Mouse (Mus musculus): ENCODE data around the gene Gpr88. TPM values are rescaled to one million over a fixed set of nuclear protein-coding genes. Genes with fewer than 3 reads are reported as not detected.

The Gpr88 gene
- polyA plus RNA-seq, 1 experiment from 2014 or later = 1.6 TPM

- 67% methylated on average over 8 of the region's 8 CpGs for WGBS
- H3K27me3 ChIP-seq (ENCODE audit: insufficient read depth, low read length) = no peaks in the 10 kb centered on the region
- no peaks in the 10 kb centered on the region for H3K36me3 ChIP-seq (ENCODE audit: insufficient read depth, low read length)
- no peak overlapping the region for H3K4me2 ChIP-seq (replicated peaks; ENCODE audit: low read depth, low read length)
- no peak overlapping the region for H3K4me3 ChIP-seq (ENCODE audit: low read length)
- no peak for ATAC-seq (ENCODE audit: low FRiP score, low TSS enrichment)
- peaks cover 30% of the 10 kb centered on the region for H3K4me1 ChIP-seq (ENCODE audit: insufficient read depth, low read length)
- no peaks in the 10 kb centered on the region for H3K9me3 ChIP-seq (ENCODE audit: low read length)
- no peak overlapping the region for H3K9ac ChIP-seq (replicated peaks; ENCODE audit: low read length)
- H3K27ac ChIP-seq (ENCODE audit: low read length) = no peak overlapping the region; the same call in 1 of the 2 replicates
Observed at GRCm38 (mm10) chr3:116206306-116206834, 46.9 kb downstream of the Gpr88 start.

- Histone ChIP-seq H3K4me2 (replicated peaks; ENCODE audit: low read depth, low read length) (0 out of 2 replicates have a peak overlapping the region, but pooled peaks have one; percentile 8), H3K9ac (replicated peaks; ENCODE audit: low read length) (no peak overlapping the region), H3K4me3 (ENCODE audit: low read length) (no peak overlapping the region), H3K4me1 (ENCODE audit: insufficient read depth, low read length) (peaks cover 23% of the 10 kb centered on the region), H3K36me3 (ENCODE audit: insufficient read depth, low read length) (no peaks in the 10 kb centered on the region), H3K9me3 (ENCODE audit: low read length) (no peaks in the 10 kb centered on the region), H3K27ac (ENCODE audit: low read length) (peak overlapping the region; percentile 87), H3K27me3 (ENCODE audit: insufficient read depth, low read length) (no peaks in the 10 kb centered on the region)
- WGBS = 59% methylated on average over 13 of the region's 13 CpGs
- ATAC-seq (ENCODE audit: low FRiP score, low TSS enrichment) = 0 out of 2 replicates have a peak, but pooled peaks have one; percentile 42
Observed at GRCm38 (mm10) chr3:116205346-116206219, 47.7 kb downstream of the Gpr88 start.

- Histone ChIP-seq H3K27me3 (ENCODE audit: insufficient read depth, low read length) (no peaks in the 10 kb centered on the region), H3K9me3 (ENCODE audit: low read length) (no peaks in the 10 kb centered on the region), H3K27ac (ENCODE audit: low read length) (peak overlapping the region; percentile 87), H3K4me2 (replicated peaks; ENCODE audit: low read depth, low read length) (peak overlapping the region; percentile 6; the same call in 1 of the 2 replicates), H3K9ac (replicated peaks; ENCODE audit: low read length) (no peak overlapping the region), H3K36me3 (ENCODE audit: insufficient read depth, low read length) (no peaks in the 10 kb centered on the region), H3K4me1 (ENCODE audit: insufficient read depth, low read length) (peaks cover 25% of the 10 kb centered on the region), H3K4me3 (ENCODE audit: low read length) (no peak overlapping the region)
- ATAC-seq (ENCODE audit: low FRiP score, low TSS enrichment) = no peak
- WGBS = 53% methylated on average over 9 of the region's 9 CpGs
Observed at GRCm38 (mm10) chr3:116204643-116205042, 48.7 kb downstream of the Gpr88 start.

GRCm38 (mm10) chr3:116203942-116204341 is 49.4 kb downstream of the Gpr88 start:
- Histone ChIP-seq H3K4me1 (ENCODE audit: insufficient read depth, low read length) (peaks cover 25% of the 10 kb centered on the region), H3K27me3 (ENCODE audit: insufficient read depth, low read length) (no peaks in the 10 kb centered on the region), H3K9ac (replicated peaks; ENCODE audit: low read length) (no peak overlapping the region), H3K36me3 (ENCODE audit: insufficient read depth, low read length) (no peaks in the 10 kb centered on the region), H3K27ac (ENCODE audit: low read length) (peak overlapping the region; percentile 87; the same call in 1 of the 2 replicates), H3K9me3 (ENCODE audit: low read length) (no peaks in the 10 kb centered on the region), H3K4me2 (replicated peaks; ENCODE audit: low read depth, low read length) (no peak overlapping the region), H3K4me3 (ENCODE audit: low read length) (no peak overlapping the region)
- ATAC-seq (ENCODE audit: low FRiP score, low TSS enrichment) = peak; percentile 57; the same call in 1 of the 2 replicates
- 40% methylated on average over 3 of the region's 3 CpGs for WGBS

GRCm38 (mm10) chr3:116200060-116200459 is 53.2 kb downstream of the Gpr88 start:
- Histone ChIP-seq H3K9ac (replicated peaks; ENCODE audit: low read length) (0 out of 2 replicates have a peak overlapping the region, but pooled peaks have one; percentile 9), H3K27ac (ENCODE audit: low read length) (peak overlapping the region; percentile 12), H3K27me3 (ENCODE audit: insufficient read depth, low read length) (no peaks in the 10 kb centered on the region), H3K9me3 (ENCODE audit: low read length) (no peaks in the 10 kb centered on the region), H3K4me3 (ENCODE audit: low read length) (no peak overlapping the region), H3K36me3 (ENCODE audit: insufficient read depth, low read length) (no peaks in the 10 kb centered on the region), H3K4me2 (replicated peaks; ENCODE audit: low read depth, low read length) (no peak overlapping the region), H3K4me1 (ENCODE audit: insufficient read depth, low read length) (peaks cover 19% of the 10 kb centered on the region)
- ATAC-seq (ENCODE audit: low FRiP score, low TSS enrichment) = peak; percentile 66
- 45% methylated on average over 10 of the region's 10 CpGs for WGBS

Other genes starting within 250 kb of the Gpr88 start
- 30.8 and 31.4 TPM in 2 replicates for gene Slc30a7, start 246.1 kb downstream of the Gpr88 start, polyA plus RNA-seq (2015; fragmentation: Nextera tagmentation; extraction: Ambion mirVana)
- gene Extl2, start 246.0 kb downstream of the Gpr88 start, polyA plus RNA-seq (2015; fragmentation: Nextera tagmentation; extraction: Ambion mirVana) = 21.5 and 22.0 TPM in 2 replicates
- gene Vcam1, start 123.8 kb downstream of the Gpr88 start, polyA plus RNA-seq (2015; fragmentation: Nextera tagmentation; extraction: Ambion mirVana) = 49.2 and 54.2 TPM in 2 replicates
- gene Cdc14a, start 170.5 kb upstream of the Gpr88 start, polyA plus RNA-seq (2015; fragmentation: Nextera tagmentation; extraction: Ambion mirVana) = 13.9 and 14.3 TPM in 2 replicates